Mouse (Mus musculus) cerebellum, adult 2 months (tissue): ENCODE results near the gene Abcb8.

Experiments
- CTCF ChIP-seq: fragments of 200-500 bp; IDR thresholded peaks from 2 replicates; pipeline ENCODE4 v1.5.1; 2011; ENCODE audit warnings: low read depth, mild to moderate bottlenecking, control low read depth, low read length, moderate library complexity, borderline replicate concordance; ENCODE audit not compliant: insufficient read depth
- POLR2A ChIP-seq: fragments of 200-500 bp; IDR thresholded peaks from 2 replicates; pipeline ENCODE4 v1.6.1; 2011; ENCODE audit warnings: low read length, control low read depth, borderline replicate concordance; ENCODE audit not compliant: insufficient read depth

GRCm38 (mm10) chr5:24424861-24425411 lies 31.5 kb downstream of the Abcb8 start:
- TF ChIP-seq CTCF = no peak
- TF ChIP-seq POLR2A = peak; percentile 33; the same call in 1 of the 2 replicates
